Mouse (Mus musculus): ENCODE results near the gene Ndrg3.

DNA sequence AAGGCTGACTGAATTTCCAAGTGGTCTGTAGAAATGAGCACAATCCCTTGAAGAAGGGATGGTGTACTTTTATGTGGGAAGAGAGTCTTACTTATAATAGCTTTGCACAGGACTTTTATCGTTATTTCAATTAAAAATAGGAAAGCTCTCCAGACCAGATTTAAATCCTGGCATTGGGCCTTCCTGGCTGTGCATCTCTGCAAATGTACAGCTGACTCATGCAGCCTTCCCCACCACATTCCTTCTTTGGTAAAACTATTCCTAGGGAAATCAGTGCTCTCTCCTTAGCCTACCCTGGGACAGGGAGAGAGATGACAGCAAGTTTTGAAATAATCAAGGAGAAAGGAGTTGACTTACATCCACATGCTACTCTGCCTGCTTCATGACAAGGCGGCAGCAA lies 54.1 kb downstream of the Ndrg3 start:
- no peak for TF ChIP-seq CTCF (IDR thresholded peaks at IDR 0.05)
- TF ChIP-seq POLR2A (IDR thresholded peaks at IDR 0.05; ENCODE audit: insufficient read depth, low read depth, low read length) = no peak
